Mouse (Mus musculus) erythroblast, embryonic 14.5 days (primary cell): Measurements from ENCODE around the gene Wipi2.

ENCODE experiments used
- GATA1 ChIP-seq: IDR thresholded peaks from 2 replicates; pipeline ENCODE4 v1.6.1; 2012; ENCODE audit warnings: low read length, inconsistent platforms, mixed read lengths
- TAL1 ChIP-seq: IDR thresholded peaks from 3 replicates; pipeline ENCODE4 v1.6.1; 2012; ENCODE audit warnings: low read length, inconsistent platforms, mixed read lengths

GRCm38 (mm10) chr5:142622134-142622533, 5.4 kb upstream of the Wipi2 start:
- TF ChIP-seq GATA1 (no peak), TAL1 (no peak)
